Mouse (Mus musculus) CH12.LX (cell line): ENCODE measurements at regions not wholly inside any gene's neighbourhood (a gene's known extent, or its start where the extent isn't known, plus 50 kb on each side); places are given as distances from the start of the nearest gene placed in this dataset.

Experiments used
- DNase-seq: peaks from one replicate; pipeline ENCODE4 v3.0.0-alpha.2; 2013; ENCODE audit errors: extremely low read depth
- H3K27ac ChIP-seq: 2 replicates; pipeline ENCODE4 v1.5.1; 2012; ENCODE audit warnings: low read depth, mild to moderate bottlenecking, control low read depth, moderate library complexity; ENCODE audit not compliant: insufficient read depth
- H3K27me3 ChIP-seq: replicated peaks from 2 replicates; pipeline ENCODE3; 2012; ENCODE audit warnings: inconsistent platforms
- H3K36me3 ChIP-seq, 2 experiments: replicated peaks in 1 of 2; 2 replicates each; pipeline versions ENCODE3 to v1.6.1; 2012; ENCODE audit warnings: inconsistent platforms in 1 of 2, low read length in 1 of 2, mild to moderate bottlenecking in 1 of 2, mixed read lengths in 1 of 2, moderate library complexity in 1 of 2; ENCODE audit not compliant: control insufficient read depth in 1 of 2, insufficient read depth in 1 of 2
- H3K4me1 ChIP-seq, 2 experiments: 2 replicates each; pipeline ENCODE4 v1.6.1; 2012; ENCODE audit warnings: inconsistent platforms in 1 of 2, moderate library complexity in 1 of 2; ENCODE audit not compliant: insufficient read depth in 2 of 2, control insufficient read depth in 1 of 2
- H3K4me2 ChIP-seq: 2 replicates; pipeline ENCODE4 v1.6.1; 2012; ENCODE audit warnings: low read depth, mild to moderate bottlenecking, control low read depth; ENCODE audit not compliant: poor library complexity, insufficient read depth, severe bottlenecking
- H3K4me3 ChIP-seq, 3 experiments: fragments of 150-350 bp in 1 of 3; sonication (generic) in 1 of 3; replicated peaks in 1 of 3; 2 replicates each; pipeline versions ENCODE3 to v1.5.1; 2011 to 2012; ENCODE audit warnings: low read depth in 2 of 3, low read length in 2 of 3, mild to moderate bottlenecking in 2 of 3, moderate library complexity in 2 of 3, control low read depth in 1 of 3, improper control_type of control experiment in 1 of 3, inconsistent platforms in 1 of 3, mixed read lengths in 1 of 3; ENCODE audit not compliant: poor library complexity in 1 of 3
- H3K79me2 ChIP-seq: replicated peaks from 2 replicates; pipeline ENCODE4 v1.6.1; 2012; ENCODE audit warnings: mild to moderate bottlenecking, moderate library complexity; ENCODE audit not compliant: control insufficient read depth, poor library complexity, insufficient read depth, severe bottlenecking; ENCODE audit errors: extremely low read depth
- H3K9ac ChIP-seq: 2 replicates; pipeline ENCODE4 v1.6.1; 2012; ENCODE audit warnings: low read depth, mild to moderate bottlenecking, control low read depth, moderate library complexity; ENCODE audit not compliant: insufficient read depth
- H3K9me3 ChIP-seq: replicated peaks from 2 replicates; pipeline ENCODE3; 2012; ENCODE audit warnings: low read length, inconsistent platforms, mixed read lengths
- CHD2 ChIP-seq: IDR thresholded peaks from 2 replicates; pipeline ENCODE4 v1.6.1; 2011; ENCODE audit warnings: low read length, improper control_type of control experiment
- CTCF ChIP-seq, 2 experiments: IDR thresholded peaks in 1 of 2; conservative IDR thresholded peaks in 1 of 2; 2 replicates each; pipeline ENCODE4 v1.5.1; 2011 to 2012; ENCODE audit warnings: low read depth in 2 of 2, low read length in 2 of 2, improper control_type of control experiment in 1 of 2, inconsistent platforms in 1 of 2, mild to moderate bottlenecking in 1 of 2, moderate library complexity in 1 of 2
- EP300 ChIP-seq: IDR thresholded peaks from 2 replicates; pipeline ENCODE4 v1.6.1; 2011; ENCODE audit warnings: low read length, improper control_type of control experiment
- GABPA ChIP-seq: IDR thresholded peaks from 2 replicates; pipeline ENCODE4 v1.6.1; 2012; ENCODE audit warnings: low read depth, low read length, improper control_type of control experiment, inconsistent platforms; ENCODE audit not compliant: insufficient replicate concordance
- JUN ChIP-seq: IDR thresholded peaks from 2 replicates; pipeline ENCODE4 v1.6.1; 2011; ENCODE audit warnings: low read depth, mild to moderate bottlenecking, low read length, improper control_type of control experiment, moderate library complexity; ENCODE audit not compliant: insufficient read depth
- KAT2A ChIP-seq: IDR thresholded peaks from 2 replicates; pipeline ENCODE4 v1.6.1; 2012; ENCODE audit warnings: low read length, improper control_type of control experiment, inconsistent platforms; ENCODE audit not compliant: insufficient replicate concordance
- MAX ChIP-seq: IDR thresholded peaks from 2 replicates; pipeline ENCODE4 v1.6.1; 2011; ENCODE audit warnings: low read length, improper control_type of control experiment
- MAZ ChIP-seq: IDR thresholded peaks from 2 replicates; pipeline ENCODE4 v1.6.1; 2012; ENCODE audit warnings: low read depth, mild to moderate bottlenecking, inconsistent platforms, low read length, improper control_type of control experiment, moderate library complexity
- MXI1 ChIP-seq: IDR thresholded peaks from 2 replicates; pipeline ENCODE4 v1.6.1; 2011; ENCODE audit warnings: mild to moderate bottlenecking, low read depth, low read length, improper control_type of control experiment
- MYC ChIP-seq: IDR thresholded peaks from 2 replicates; pipeline ENCODE4 v1.6.1; 2011; ENCODE audit warnings: low read depth, mild to moderate bottlenecking, improper control_type of control experiment, low read length
- NRF1 ChIP-seq: IDR thresholded peaks from 2 replicates; pipeline ENCODE4 v1.6.1; 2014; ENCODE audit warnings: low read depth, mild to moderate bottlenecking, inconsistent platforms, low read length, improper control_type of control experiment, moderate library complexity
- RAD21 ChIP-seq: IDR thresholded peaks from 2 replicates; pipeline ENCODE4 v1.6.1; 2011; ENCODE audit warnings: low read depth, mild to moderate bottlenecking, low read length, improper control_type of control experiment, moderate library complexity
- RCOR1 ChIP-seq: conservative IDR thresholded peaks from 2 replicates; pipeline ENCODE4 v1.6.1; 2012; ENCODE audit warnings: low read depth, mild to moderate bottlenecking, inconsistent platforms, low read length, improper control_type of control experiment
- SMC3 ChIP-seq: IDR thresholded peaks from 2 replicates; pipeline ENCODE4 v1.6.1; 2011; ENCODE audit warnings: low read depth, low read length, improper control_type of control experiment
- USF1 ChIP-seq: IDR thresholded peaks from 2 replicates; pipeline ENCODE4 v1.6.1; 2014; ENCODE audit warnings: low read depth, mild to moderate bottlenecking, inconsistent platforms, low read length, improper control_type of control experiment
- ZKSCAN1 ChIP-seq: IDR thresholded peaks from 2 replicates; pipeline ENCODE4 v1.6.1; 2012; ENCODE audit warnings: low read depth, inconsistent platforms, low read length, improper control_type of control experiment, borderline replicate concordance
- ZMIZ1 ChIP-seq: IDR thresholded peaks from 2 replicates; pipeline ENCODE4 v1.6.1; 2012; ENCODE audit warnings: low read depth, mild to moderate bottlenecking, inconsistent platforms, low read length, improper control_type of control experiment
- ZNF384 ChIP-seq: IDR thresholded peaks from 2 replicates; pipeline ENCODE4 v1.6.1; 2012; ENCODE audit warnings: low read depth, low read length, improper control_type of control experiment, inconsistent platforms
- dilution Hi-C: fragments of 300-500 bp; cut with MboI; formaldehyde crosslinking; loops from 2 replicates; pipeline ENCODE4 v1.14.3; 2020; ENCODE audit warnings: low sequenced_read_pairs; ENCODE audit not compliant: extremely low pct_unique_long_range_greater_than_20kb, extremely low pct_ligation_motif_present
- in situ Hi-C: fragments of 300-500 bp; cut with MboI; formaldehyde crosslinking; loops from 3 replicates; pipeline ENCODE4 v1.14.3; 2019; ENCODE audit warnings: low sequenced_read_pairs, low pct_ligation_motif_present, low pct_unique_long_range_greater_than_20kb, mixed read lengths

GRCm38 (mm10) chr13:12930566-12930965 is 74.6 kb downstream of the Prl2c2 start:
- H3K79me2 ChIP-seq: no peaks in the 10 kb centered on the region
- H3K4me2 ChIP-seq: no peak overlapping the region
- no peaks in the 10 kb centered on the region for H3K4me1 ChIP-seq
- no peak for DNase-seq
- H3K27ac ChIP-seq: no peak overlapping the region
- dilution Hi-C loops: no loop called here
- H3K9me3 ChIP-seq: peaks cover 18% of the 10 kb centered on the region
- H3K4me3 ChIP-seq: no peak overlapping the region
- H3K36me3 ChIP-seq: no peaks in the 10 kb centered on the region
- in situ Hi-C loops: no loop called here
- H3K27me3 ChIP-seq: no peaks in the 10 kb centered on the region
- TF ChIP-seq GABPA: no peak
- TF ChIP-seq NRF1: no peak
- TF ChIP-seq RAD21: no peak
- no peak for TF ChIP-seq EP300
- no peak for TF ChIP-seq JUN
- no peak for TF ChIP-seq ZMIZ1
- no peak for TF ChIP-seq ZKSCAN1
- TF ChIP-seq MAZ: no peak
- no peak overlapping the region for H3K9ac ChIP-seq

DNA sequence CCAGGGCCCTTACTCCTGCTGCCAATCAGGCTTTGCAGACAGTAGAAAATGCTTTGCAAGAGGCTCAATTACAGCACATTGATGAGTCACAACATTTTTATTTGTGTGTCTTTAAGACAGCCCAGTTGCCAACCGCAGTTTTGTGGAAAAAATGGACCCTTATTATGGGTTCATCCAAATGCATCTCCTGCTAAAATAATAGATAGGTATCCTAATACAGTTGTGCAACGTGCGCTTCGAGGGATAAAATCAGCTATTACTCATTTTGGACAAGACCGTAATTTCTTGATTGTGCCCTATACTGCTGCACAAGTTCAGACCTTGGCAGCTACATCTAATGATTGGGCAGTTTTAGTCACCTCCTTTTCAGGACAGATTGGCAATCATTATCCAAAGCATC is 75.4 kb downstream of the Prl2c2 start:
- TF ChIP-seq RAD21 (no peak), MAX (no peak), MYC (no peak), CHD2 (no peak), MXI1 (no peak), ZNF384 (no peak), USF1 (no peak), RCOR1 (no peak), MAZ (no peak), KAT2A (no peak), SMC3 (no peak), CTCF (conservative IDR thresholded peaks at IDR 0.05 in 1 of 2, IDR thresholded peaks at IDR 0.05 in 1 of 2; ENCODE audit: low read depth in 2 of 2, low read length in 2 of 2) (no peak)
- TF ChIP-seq, all 38 proteins: peak for 0
- Histone ChIP-seq H3K9ac (no peak overlapping the region), H3K9me3 (peaks cover 18% of the 10 kb centered on the region), H3K27ac (no peak overlapping the region), H3K4me3 (no peak overlapping the region), H3K4me2 (no peak overlapping the region), H3K4me1 (no peaks in the 10 kb centered on the region), H3K36me3 (no peaks in the 10 kb centered on the region), H3K27me3 (no peaks in the 10 kb centered on the region), H3K79me2 (no peaks in the 10 kb centered on the region)
- in situ Hi-C loops: no loop called here
- no peak for DNase-seq
- dilution Hi-C loops: no loop called here
